Mouse (Mus musculus): ENCODE results near the gene Tubg1. TPM values are rescaled to one million over a fixed set of nuclear protein-coding genes. Genes with fewer than 3 reads are reported as not detected.
A peak's percentile ranks its signal among the peaks of the same experiment; 100 is the strongest.

Tubg1 gene
- polyA plus RNA-seq, 1 experiment from 2014 or later: 20.8 TPM

- H3K9me3 ChIP-seq (ENCODE audit: low read length): no peaks in the 10 kb centered on the region
- no peak overlapping the region for H3K9ac ChIP-seq (replicated peaks)
- no peak overlapping the region for H3K4me2 ChIP-seq (ENCODE audit: low read depth, low read length)
- ATAC-seq: no peak
- H3K4me1 ChIP-seq (ENCODE audit: insufficient read depth): peaks cover 46% of the 10 kb centered on the region
- no peak overlapping the region for H3K27ac ChIP-seq (ENCODE audit: low read depth)
- no peak overlapping the region for H3K4me3 ChIP-seq (ENCODE audit: low read depth, low read length)
- H3K27me3 ChIP-seq (ENCODE audit: insufficient read depth, low read length): no peaks in the 10 kb centered on the region
- TF ChIP-seq EP300 (IDR thresholded peaks at IDR 0.05; ENCODE audit: low read depth) (no peak), CTCF (IDR thresholded peaks at IDR 0.05; ENCODE audit: low read depth) (no peak)
- peaks cover 34% of the 10 kb centered on the region for H3K36me3 ChIP-seq (replicated peaks; ENCODE audit: insufficient read depth, low read length)
- no peak for DNase-seq
- 89% methylated on average over 18 of the region's 18 CpGs for WGBS (ENCODE audit: insufficient replicate concordance)
Observed at GRCm38 (mm10) chr11:101085617-101086322, 34.0 kb upstream of the Tubg1 start.

GRCm38 (mm10) chr11:101086323-101086674 lies 33.4 kb upstream of the Tubg1 start:
- Histone ChIP-seq H3K27ac (ENCODE audit: low read depth) (peak overlapping the region; percentile 87), H3K9ac (replicated peaks) (peak overlapping the region; percentile 86; the same call in 1 of the 2 replicates), H3K27me3 (ENCODE audit: insufficient read depth, low read length) (no peaks in the 10 kb centered on the region), H3K4me3 (ENCODE audit: low read depth, low read length) (peak overlapping the region; percentile 80; the same call in 1 of the 2 replicates), H3K4me2 (ENCODE audit: low read depth, low read length) (peak overlapping the region; percentile 98), H3K9me3 (ENCODE audit: low read length) (no peaks in the 10 kb centered on the region), H3K36me3 (replicated peaks; ENCODE audit: insufficient read depth, low read length) (peaks cover 39% of the 10 kb centered on the region), H3K4me1 (ENCODE audit: insufficient read depth) (peaks cover 44% of the 10 kb centered on the region)
- WGBS (ENCODE audit: insufficient replicate concordance): 76% methylated on average over 6 of the region's 6 CpGs
- TF ChIP-seq CTCF (IDR thresholded peaks at IDR 0.05; ENCODE audit: low read depth) (no peak), EP300 (IDR thresholded peaks at IDR 0.05; ENCODE audit: low read depth) (no peak)
- DNase-seq: no peak
- ATAC-seq: no peak

DNA sequence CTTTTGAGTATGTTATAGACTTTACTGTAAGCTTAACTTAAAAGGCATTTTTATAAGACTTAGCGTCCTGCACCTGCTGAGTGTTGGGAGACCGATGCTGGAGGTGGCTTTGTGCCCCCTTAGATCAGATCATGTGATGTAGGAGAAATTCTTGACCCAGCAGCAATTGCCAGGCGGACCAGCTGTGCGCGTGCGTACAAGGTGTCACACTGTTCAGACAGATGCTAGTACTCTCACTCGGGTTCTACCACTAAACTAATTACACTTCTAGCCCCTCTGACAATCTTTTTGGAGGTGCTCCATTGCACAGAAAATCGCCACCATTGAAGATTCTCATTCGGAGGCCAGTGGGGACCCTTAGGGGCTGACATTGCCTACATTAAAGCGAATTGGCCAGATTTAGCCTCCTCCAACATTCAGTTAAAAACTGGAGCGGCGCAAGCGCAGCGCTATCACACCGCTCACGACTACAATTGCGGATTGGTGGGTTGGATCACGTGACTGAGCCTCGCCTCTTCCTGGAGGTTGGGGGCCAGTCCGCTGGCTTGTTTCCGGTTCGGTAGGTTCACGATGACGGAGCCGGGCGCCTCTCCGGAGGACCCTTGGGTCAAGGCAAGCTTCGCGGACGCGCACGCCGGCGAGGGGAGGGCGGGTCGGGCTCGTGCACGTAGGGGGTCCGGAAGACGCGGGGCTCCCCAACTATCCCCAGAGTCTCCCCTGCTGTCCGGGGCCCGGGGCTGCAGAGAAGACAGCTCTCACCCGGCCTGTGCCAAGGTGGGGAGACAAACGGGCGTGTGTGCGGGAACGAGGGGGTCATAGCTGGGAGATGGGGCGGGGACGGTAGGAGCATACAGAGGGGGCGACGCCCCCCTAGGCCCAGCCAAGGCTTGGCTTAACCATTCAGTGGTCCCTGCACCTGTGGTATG lies 32.7 kb upstream of the Tubg1 start, which contains the start of gene Mlx:
Gene Mlx (plus strand): TSS at position 522 of the 926 bp plus-strand sequence.
- TF ChIP-seq EP300 (IDR thresholded peaks at IDR 0.05; ENCODE audit: low read depth) (no peak), CTCF (IDR thresholded peaks at IDR 0.05; ENCODE audit: low read depth) (no peak)
- H3K9me3 ChIP-seq (ENCODE audit: low read length): no peaks in the 10 kb centered on the region
- no peaks in the 10 kb centered on the region for H3K27me3 ChIP-seq (ENCODE audit: insufficient read depth, low read length)
- peak within 1 kb of the TSS; percentile 98 for H3K4me2 ChIP-seq (ENCODE audit: low read depth, low read length)
- peaks cover 36% of the 10 kb centered on the region for H3K4me1 ChIP-seq (ENCODE audit: insufficient read depth)
- H3K9ac ChIP-seq (replicated peaks): peak within 1 kb of the TSS; percentile 86
- H3K36me3 ChIP-seq (replicated peaks; ENCODE audit: insufficient read depth, low read length): peaks cover 46% of the 10 kb centered on the region
- DNase-seq (peak; percentile 91), ATAC-seq (peak; percentile 73)
- H3K27ac ChIP-seq (ENCODE audit: low read depth): peak within 1 kb of the TSS; percentile 87
- H3K4me3 ChIP-seq (ENCODE audit: low read depth, low read length): peak within 1 kb of the TSS; percentile 80
- 2% methylated on average over 51 of the region's 52 CpGs for WGBS (ENCODE audit: insufficient replicate concordance)

- TF ChIP-seq EP300 (IDR thresholded peaks at IDR 0.05; ENCODE audit: low read depth) (no peak), CTCF (IDR thresholded peaks at IDR 0.05; ENCODE audit: low read depth) (no peak)
- Histone ChIP-seq H3K4me1 (ENCODE audit: insufficient read depth) (peaks cover 35% of the 10 kb centered on the region), H3K27ac (ENCODE audit: low read depth) (peak overlapping the region; percentile 87), H3K4me3 (ENCODE audit: low read depth, low read length) (peak overlapping the region; percentile 80), H3K36me3 (replicated peaks; ENCODE audit: insufficient read depth, low read length) (peaks cover 53% of the 10 kb centered on the region), H3K4me2 (ENCODE audit: low read depth, low read length) (peak overlapping the region; percentile 98), H3K9me3 (ENCODE audit: low read length) (no peaks in the 10 kb centered on the region), H3K9ac (replicated peaks) (peak overlapping the region; percentile 86), H3K27me3 (ENCODE audit: insufficient read depth, low read length) (no peaks in the 10 kb centered on the region)
- DNase-seq: no peak
- no peak for ATAC-seq
- 8% methylated on average over 8 of the region's 8 CpGs for WGBS (ENCODE audit: insufficient replicate concordance)
Observed at GRCm38 (mm10) chr11:101087682-101088055, 32.1 kb upstream of the Tubg1 start.

- ATAC-seq: no peak
- peaks cover 56% of the 10 kb centered on the region for H3K36me3 ChIP-seq (replicated peaks; ENCODE audit: insufficient read depth, low read length)
- no peaks in the 10 kb centered on the region for H3K27me3 ChIP-seq (ENCODE audit: insufficient read depth, low read length)
- DNase-seq: no peak
- H3K4me1 ChIP-seq (ENCODE audit: insufficient read depth): peaks cover 26% of the 10 kb centered on the region
- H3K27ac ChIP-seq (ENCODE audit: low read depth): no peak overlapping the region
- TF ChIP-seq CTCF (IDR thresholded peaks at IDR 0.05; ENCODE audit: low read depth): no peak
- no peak for TF ChIP-seq EP300 (IDR thresholded peaks at IDR 0.05; ENCODE audit: low read depth)
- H3K9ac ChIP-seq (replicated peaks): no peak overlapping the region
- 60% methylated on average over 1 of the region's 1 CpGs for WGBS (ENCODE audit: insufficient replicate concordance)
- no peak overlapping the region for H3K4me2 ChIP-seq (ENCODE audit: low read depth, low read length)
- H3K4me3 ChIP-seq (ENCODE audit: low read depth, low read length): no peak overlapping the region
- H3K9me3 ChIP-seq (ENCODE audit: low read length): no peaks in the 10 kb centered on the region
Observed at GRCm38 (mm10) chr11:101089931-101090330, 29.8 kb upstream of the Tubg1 start.

GRCm38 (mm10) chr11:101094930-101095313 lies 24.8 kb upstream of the Tubg1 start:
- DNase-seq (no peak), ATAC-seq (peak; percentile 5)
- TF ChIP-seq EP300 (IDR thresholded peaks at IDR 0.05; ENCODE audit: low read depth) (no peak), CTCF (IDR thresholded peaks at IDR 0.05; ENCODE audit: low read depth) (no peak)
- Histone ChIP-seq H3K4me3 (ENCODE audit: low read depth, low read length) (peak overlapping the region; percentile 76), H3K27me3 (ENCODE audit: insufficient read depth, low read length) (no peaks in the 10 kb centered on the region), H3K27ac (ENCODE audit: low read depth) (0 out of 2 replicates have a peak overlapping the region, but pooled peaks have one; percentile 97), H3K9ac (replicated peaks) (peak overlapping the region; percentile 82), H3K9me3 (ENCODE audit: low read length) (no peaks in the 10 kb centered on the region), H3K4me2 (ENCODE audit: low read depth, low read length) (peak overlapping the region; percentile 83), H3K4me1 (ENCODE audit: insufficient read depth) (peaks cover 12% of the 10 kb centered on the region), H3K36me3 (replicated peaks; ENCODE audit: insufficient read depth, low read length) (peaks cover 69% of the 10 kb centered on the region)
- WGBS (ENCODE audit: insufficient replicate concordance): 1% methylated on average over 18 of the region's 18 CpGs
